Mouse (Mus musculus) C2C12 (cell line): ENCODE data around the gene Ppih.

Experiments
- CEBPB ChIP-seq: IDR thresholded peaks from one replicate; pipeline ENCODE4 v1.6.1; 2011; ENCODE audit warnings: low read depth, mild to moderate bottlenecking, control low read depth, moderate library complexity
- CTCF ChIP-seq: IDR thresholded peaks from one replicate; pipeline ENCODE4 v1.5.1; 2011; ENCODE audit not compliant: control insufficient read depth, insufficient read depth, insufficient read length
- FOSL1 ChIP-seq: IDR thresholded peaks from one replicate; pipeline ENCODE4 v1.8.0; 2011; ENCODE audit warnings: mild to moderate bottlenecking, low read length; ENCODE audit not compliant: poor library complexity, insufficient read depth, severe bottlenecking
- MAX ChIP-seq: IDR thresholded peaks from one replicate; pipeline ENCODE4 v1.6.1; 2011; ENCODE audit warnings: mild to moderate bottlenecking, control low read depth
- MYOD1 ChIP-seq: IDR thresholded peaks from one replicate; pipeline ENCODE4 v1.6.1; 2011; ENCODE audit warnings: low read depth; ENCODE audit not compliant: control insufficient read depth, insufficient read length
- MYOG ChIP-seq: IDR thresholded peaks from one replicate; pipeline ENCODE4 v1.6.1; 2011; ENCODE audit not compliant: control insufficient read depth, insufficient read length; ENCODE audit errors: extremely low read depth
- USF1 ChIP-seq: IDR thresholded peaks from one replicate; pipeline ENCODE4 v1.6.1; 2011; ENCODE audit warnings: low read depth, mild to moderate bottlenecking, control low read depth, moderate library complexity

- TF ChIP-seq MAX (no peak), CEBPB (no peak), CTCF (no peak), USF1 (no peak), MYOG (no peak), MYOD1 (no peak), FOSL1 (no peak)
Measured at GRCm38 (mm10) chr4:119366758-119367526, 46.6 kb upstream of the Ppih start.
